Mouse (Mus musculus) lung, postnatal 4 days (tissue): ENCODE results near the gene Celf2.
"Not testable (repeated sequence)": the region's sequence is repeated elsewhere in the genome, so short reads cannot be mapped to it uniquely, and the experiment has no call there.

Source experiments
- DNase-seq, 2 experiments: peaks; one replicate each; pipeline ENCODE4 v3.0.0; 2021

Gene Celf2

DNA sequence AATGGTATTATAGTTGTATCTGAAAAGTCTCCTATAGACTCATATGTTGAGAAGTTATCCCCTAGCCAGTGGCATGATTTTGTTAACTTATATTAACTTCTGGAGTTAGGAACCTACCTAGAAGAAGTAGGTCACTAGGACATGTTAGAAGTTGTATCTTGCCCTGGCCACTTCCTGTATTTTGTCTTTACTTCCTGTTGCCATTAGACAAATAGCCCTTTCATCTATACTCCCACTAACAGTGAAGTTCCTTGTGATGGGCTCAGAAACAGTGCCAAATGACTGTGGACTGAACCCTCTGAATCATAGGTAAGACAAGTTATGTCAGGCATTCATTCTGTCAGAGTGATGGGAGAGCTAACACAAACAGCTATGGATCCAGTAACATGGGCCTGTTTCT lies 926.7 kb downstream of the Celf2 start:
- no peak for DNase-seq

DNA sequence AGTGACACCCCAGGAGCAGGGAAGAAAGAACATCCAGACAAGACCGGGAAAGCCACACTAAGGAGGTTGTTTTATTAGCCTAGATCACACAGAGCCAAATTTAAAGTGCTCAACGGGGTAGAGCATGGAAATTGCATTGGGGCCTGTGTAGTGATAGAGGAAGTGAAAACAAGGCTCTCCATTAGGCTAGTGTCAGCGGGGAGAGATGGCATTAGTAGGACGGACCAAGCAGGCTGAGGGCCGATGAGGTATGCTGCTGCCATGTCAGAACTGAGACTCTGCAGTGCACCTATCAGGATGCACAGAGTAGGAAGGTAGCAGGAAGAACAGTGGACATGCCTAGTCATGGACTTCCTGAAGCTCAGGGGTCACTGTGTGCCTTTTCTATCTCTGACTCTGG lies 929.3 kb downstream of the Celf2 start:
- DNase-seq, result no peak

DNA sequence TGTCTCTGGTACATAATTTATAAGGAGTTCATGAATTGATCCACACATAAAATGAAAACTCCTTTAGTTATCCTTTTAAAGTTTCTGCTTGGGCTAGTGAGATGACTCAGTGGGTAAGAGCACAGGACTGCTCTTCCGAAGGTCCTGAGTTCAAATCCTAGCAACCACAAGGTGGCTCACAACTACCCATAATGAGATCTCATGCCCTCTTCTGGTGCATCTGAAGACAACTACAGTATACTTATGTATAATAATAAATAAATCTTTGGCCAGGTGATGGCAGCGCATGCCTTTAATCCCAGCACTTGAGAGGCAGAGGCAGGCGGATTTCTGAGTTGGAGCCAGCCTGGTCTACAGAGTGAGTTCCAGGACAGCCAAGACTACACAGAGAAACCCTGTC lies 934.0 kb downstream of the Celf2 start:
- DNase-seq, result not testable (repeated sequence)

DNA sequence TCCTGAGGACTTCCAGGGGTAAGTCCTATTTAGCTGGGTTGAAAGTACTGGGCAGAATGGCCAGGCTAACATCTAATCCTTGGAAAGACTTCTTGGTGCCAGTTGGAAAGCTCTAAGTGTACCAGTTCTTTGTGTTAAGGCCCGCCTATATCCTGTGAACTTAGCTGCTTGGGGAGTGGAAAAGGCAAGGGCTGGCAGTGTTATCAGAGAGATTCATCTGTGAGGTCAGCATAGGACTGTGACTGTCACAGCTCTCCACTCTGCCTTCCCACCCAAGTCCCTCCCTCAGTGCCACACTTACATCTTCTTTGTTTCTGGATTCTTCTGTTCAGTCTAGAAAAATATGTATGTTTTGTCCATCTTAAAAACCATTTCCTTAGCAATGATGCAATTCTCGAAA lies 935.7 kb downstream of the Celf2 start:
- no peak for DNase-seq

DNA sequence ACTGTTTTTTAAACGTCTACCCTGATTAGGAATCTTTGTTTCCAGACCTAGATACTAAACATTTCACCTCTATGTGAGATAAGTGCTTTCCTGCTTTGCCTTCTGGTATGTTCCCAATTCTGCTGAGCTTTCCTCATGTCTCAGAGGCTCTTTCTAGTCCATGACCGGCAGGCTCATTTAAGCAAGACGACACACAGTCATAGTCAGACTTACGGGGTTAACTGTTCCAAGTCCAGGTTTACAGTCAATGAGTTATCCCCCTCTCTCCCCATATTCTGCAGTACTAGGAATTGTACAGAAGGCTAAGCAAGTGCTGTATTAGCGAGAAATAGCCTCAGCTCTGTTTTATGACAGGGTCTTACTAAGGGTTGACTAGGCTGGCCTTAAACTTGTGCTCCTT lies 936.4 kb downstream of the Celf2 start:
- DNase-seq, result no peak

DNA sequence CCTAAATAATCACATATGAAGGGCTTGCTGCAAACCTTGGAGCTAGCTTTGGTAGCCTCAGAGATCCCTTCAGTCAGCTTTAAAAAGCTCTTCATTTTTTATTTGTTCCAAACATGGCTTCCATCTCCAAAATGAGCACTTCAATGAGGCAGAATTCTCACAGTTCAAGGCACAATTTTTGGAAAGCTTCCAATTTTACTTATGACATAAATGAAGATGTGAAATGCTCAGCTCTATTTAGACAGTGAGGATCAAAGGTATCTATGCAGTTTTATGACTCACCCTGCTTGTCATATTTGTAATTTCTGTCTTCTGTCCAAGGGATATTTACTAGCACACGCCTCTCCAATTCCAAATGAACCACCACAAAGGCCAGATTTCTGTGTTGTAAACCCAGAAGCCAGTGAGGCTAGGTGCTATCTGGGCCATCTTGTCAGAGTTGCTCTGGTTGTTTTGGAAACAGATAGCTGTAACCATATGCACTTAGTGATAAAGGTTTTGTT lies 940.3 kb downstream of the Celf2 start:
- DNase-seq, result no peak

DNA sequence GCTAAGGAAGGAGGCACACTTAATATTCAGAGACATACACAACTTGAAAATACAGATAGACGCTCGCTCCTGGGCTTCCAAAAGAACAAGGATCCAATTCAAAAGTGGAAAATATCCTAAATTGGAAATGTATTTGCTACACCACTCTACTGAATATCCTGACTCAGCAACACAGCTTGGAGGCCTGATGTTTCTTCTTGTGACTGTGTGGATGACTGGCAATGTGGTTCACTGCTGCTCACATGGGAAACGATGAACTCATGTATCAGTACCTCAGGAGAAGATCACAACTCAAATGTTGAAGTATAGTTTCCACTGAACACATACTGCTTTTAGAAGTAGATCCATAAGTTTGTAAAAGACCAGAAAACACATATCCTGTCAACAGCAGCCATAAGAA lies 944.2 kb downstream of the Celf2 start:
- no peak for DNase-seq

DNA sequence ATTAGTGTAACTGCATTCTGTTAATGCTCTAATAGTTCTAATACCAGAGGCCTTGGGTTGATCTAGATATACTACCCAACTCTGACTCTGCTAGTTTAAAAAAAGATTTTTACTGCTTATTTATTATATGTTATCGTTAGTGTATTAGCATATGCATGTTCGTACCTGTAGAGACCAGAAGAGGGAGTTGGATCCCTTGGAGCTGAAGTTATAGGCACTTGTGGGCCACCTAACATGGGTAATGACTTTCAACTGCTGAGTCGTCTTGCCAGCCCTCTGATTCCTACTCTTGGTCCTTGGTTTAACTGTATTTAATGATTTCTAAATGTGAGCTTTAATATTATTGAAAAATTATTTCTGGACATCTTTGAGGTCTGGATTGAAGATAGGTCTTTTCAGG lies 948.0 kb downstream of the Celf2 start:
- DNase-seq, result no peak

DNA sequence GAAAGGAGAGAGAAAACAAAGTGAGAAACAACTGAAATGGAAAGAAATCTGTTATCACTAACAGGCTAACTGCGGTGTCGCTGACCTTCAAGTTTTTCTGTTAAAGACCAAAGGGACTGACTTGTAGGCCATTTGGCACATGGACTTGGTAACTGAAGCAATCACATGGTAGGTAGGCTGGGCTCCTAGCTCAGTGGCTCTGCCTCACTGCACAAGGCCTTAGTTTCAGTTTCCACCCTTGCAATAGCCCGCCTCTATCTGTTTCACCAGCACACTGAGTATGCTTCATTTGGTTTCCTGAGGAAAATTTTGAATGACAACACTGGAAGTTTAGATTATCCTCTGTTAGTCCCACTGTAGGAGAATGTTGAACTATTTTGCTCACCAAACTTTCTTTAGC lies 948.6 kb downstream of the Celf2 start:
- no peak for DNase-seq

DNA sequence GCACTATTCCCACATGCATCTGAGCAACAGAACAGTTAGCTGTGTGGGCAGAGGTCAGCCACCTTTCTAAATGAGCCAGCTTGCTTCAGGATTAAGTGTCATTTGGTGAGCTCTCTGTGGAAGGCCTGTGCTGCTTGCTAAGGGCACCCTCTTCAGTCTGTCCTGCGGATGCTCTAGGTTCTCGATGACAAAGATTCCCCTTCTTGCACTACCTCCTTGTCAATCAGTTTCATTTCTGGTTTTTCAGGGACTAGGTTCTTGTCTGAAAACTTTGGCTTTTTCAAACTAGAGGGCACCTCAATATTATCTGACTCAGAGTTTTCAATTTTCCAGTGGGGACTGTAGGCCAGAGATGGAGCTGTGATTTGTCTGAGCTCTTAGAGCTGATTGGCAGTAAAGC lies 949.8 kb downstream of the Celf2 start:
- DNase-seq, result no peak

DNA sequence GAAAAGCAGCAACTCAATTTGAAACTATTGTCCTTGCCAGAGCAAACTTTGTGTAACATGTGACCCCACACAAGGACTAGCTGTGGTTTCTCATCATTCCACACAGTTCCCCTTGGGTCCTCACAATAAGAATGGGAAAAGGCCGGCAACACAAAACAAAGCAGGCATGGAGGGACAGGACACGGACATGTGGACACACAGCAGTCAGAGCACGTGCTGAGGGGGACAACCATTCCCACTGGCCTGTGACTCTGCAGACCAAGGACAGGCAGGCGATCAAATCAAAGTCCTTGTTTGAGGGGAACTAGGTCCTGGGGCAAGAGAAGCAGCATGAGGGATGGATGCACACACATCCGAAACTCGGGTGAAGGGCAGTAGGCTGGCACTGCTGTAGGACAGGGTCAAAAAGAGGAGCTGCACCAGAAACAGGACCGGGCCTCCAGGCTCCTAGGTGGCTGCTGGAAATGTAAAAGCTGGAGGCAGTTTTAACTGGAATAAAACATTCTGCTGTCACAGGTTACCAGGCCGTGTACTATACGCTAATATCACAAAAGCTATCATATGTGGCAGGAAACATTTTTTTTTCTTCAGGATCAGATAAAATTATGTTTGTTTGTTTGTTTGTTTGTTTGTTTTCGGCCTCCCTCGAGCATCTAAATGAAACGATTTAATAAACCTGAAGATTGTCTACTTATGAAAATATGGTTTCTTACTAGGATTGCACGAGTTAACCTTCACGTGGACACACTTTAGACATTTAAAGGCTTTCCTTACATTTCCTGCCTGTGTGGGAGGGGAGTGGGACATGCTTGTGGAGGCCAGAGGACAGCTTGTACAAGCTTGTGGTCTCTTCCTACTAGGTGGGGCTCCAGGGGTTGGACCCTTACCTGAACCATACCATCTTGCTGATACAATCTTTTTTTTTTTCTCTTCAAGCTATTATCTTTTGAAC lies 950.8 kb downstream of the Celf2 start:
- no peak for DNase-seq

DNA sequence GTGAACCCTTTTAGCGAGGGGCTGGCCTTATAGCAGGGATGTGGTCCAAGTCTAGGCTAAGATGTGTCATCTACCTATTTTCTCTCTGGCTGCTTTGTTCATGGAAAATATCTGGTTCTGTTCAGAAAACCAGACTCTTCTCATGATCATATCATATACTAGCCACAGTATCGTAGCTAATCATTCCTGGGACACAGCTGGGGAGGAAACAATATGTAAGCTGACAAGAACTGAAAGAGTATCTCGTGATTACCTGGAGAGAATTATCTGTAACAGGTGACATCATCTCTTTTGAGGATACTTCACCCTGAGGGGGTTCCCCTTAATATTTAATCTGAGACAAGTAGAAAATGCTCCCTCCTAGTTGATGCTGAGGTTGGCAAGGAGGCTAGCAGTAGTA lies 951.6 kb downstream of the Celf2 start:
- no peak for DNase-seq

DNA sequence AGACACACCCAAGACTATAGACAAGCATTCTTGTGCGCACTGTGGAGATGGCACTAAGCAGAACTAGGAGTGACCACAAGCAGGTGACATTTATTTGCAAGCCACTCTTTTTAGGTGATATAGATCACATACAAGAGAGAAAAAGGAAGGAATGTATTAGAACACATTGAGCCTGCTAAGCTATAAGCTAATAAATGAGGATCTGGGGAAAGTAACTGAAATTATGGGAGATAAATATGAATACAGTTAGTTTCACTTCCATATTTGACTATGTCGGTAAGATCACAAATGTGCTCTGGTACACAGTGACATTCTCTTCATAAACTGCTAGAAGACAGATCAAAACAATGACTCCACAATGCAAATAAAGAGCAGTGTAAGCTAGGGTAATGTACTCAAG lies 952.5 kb downstream of the Celf2 start:
- no peak for DNase-seq

DNA sequence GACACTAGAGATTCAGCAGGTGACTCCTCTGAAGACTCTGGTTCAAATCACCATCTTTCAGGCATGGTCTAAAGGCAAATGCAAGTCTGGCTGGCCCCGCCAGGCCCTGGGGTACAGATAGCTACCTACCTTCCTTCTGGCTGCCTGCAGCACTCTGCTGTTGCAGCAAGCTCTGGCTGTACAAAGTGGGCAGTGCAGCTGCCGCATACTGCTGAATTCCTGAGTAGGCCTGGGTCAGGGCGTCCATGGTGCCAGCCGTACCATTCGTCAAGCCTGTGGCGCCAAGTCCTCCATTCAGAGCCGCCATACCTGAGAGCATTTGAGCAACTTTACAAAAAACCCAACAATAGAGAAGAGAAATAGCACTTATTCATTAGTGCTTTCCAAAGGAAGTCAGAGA lies 955.7 kb downstream of the Celf2 start:
- no peak for DNase-seq

DNA sequence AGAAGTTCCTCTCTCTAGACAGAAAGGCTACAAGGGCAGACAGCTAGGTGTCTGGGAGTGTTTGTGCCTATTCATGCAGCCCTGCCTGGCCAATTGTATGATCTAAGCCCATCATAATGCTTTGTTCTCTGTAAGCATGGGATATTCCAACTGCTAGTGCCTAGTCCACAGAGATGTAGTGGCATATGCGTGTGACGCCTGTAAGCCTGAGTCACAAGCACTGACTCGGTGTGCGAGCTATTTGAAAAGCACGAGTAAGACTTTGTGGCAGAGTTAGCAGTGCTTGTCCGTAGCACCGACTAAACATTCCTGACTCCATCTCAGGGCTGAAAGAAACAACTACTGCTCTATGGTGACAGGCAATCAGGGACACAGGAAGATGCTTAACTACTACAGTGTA lies 960.1 kb downstream of the Celf2 start:
- DNase-seq, result no peak

DNA sequence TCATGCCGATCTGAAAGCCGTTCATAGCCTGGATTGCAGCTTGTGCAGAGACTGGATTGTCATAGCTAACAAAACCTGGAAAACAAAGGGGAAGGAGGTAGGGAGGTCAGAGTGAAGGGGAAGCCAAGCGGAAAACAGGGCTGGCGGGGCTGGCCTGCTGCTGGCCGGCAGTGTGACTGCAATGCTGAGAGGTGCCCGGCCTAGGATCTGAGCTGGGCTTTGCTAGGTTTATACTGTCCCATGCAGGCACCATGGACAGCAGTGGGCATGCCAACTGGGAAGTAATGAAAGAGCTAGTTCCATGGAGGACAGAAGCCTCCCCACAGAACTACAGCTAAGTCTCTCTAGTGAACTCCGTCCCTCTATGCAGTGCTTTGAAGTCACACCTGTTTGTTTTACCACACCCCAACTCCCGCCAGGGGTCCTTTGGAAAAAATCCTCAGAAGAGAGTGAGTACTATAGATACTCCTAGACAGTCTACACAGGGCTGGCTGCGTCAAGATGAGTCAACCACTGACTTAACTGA lies 962.2 kb downstream of the Celf2 start:
- no peak for DNase-seq

DNA sequence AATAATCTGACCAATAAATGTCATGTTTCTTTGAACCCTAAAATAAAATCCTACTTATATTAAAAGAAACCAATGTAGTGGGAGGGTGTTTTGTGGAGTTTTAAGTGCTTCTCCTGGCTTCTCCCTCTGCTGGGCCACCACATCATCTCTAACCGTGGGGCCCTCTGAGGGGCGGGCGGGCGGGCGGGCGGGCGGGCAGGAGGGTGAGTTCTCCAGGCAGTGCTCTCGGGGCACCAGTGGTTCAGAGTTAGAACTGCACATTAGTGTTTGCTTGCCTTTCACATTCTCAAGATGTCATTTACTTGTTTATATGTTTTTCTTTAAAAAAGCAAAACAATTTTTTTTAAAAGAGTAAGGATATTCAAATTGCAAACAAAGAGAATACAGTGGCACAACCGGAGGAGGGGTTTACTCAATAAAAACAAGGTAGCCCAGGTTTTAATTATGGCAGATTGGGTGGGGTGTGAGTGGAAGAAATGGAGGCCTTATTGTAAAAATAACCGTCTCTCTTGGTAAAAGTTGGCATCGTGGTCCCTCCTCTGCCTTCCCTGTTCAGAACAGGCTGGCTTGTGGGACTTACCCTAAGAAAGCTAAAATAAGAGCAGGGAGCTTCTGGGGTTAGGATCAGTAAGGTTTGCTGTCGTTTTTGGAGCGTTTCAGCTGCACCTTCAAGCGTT lies 962.8 kb downstream of the Celf2 start:
- no peak for DNase-seq

DNA sequence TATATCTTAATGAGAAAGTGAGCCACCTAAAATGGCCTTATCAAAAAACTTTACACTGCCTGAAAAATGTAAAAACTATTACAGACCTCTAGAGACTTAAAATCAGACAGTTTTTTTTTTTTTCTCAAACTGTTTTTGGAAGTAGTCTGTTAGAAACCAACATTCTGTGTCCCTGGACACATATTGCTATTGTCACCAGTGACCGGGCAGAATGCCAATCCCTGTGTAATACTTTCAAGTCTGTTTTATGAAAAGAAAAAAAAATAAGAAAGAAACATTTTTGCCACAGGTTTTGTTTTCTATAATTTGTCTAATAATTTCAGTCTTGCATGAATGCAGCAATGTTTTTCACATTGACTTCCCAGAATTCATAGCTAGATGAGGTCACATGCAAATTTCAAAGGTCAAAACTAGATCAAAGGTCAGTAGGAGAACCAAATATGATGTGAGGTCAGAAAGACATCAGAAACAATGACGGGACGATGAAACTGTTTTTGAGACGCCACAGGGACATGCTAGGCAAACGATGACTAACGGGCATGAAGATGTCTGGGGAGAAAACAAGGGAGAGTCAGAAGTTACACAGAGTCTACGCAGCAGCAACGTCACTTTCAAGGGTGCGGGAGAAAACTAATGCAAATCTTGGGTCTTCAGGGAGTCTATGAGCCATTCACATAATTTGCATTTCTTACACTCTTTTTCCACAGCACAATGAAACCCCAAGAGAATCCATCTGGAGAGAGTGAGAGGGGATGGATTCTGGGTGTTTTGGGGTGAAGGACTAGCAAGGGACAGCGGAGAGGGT lies 964.0 kb downstream of the Celf2 start:
- DNase-seq, result no peak

DNA sequence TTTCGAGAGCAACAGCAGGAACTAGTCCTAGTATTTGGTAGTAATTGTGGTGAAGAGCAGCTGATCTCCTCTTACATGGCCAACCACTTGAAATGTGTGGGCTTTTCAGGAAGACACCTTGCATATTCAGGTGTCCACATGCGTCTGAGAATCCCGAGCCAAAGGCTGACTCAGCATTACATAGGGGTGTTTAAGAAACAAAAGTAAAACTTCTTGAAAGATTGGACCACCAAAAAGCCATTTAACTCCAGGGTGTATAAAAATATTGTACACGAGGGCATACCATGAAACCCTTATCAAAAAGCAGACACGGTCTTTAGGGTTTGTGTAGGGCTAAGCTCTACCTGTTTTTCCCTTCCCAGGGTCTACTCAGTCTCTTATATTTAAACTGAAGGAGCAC lies 965.7 kb downstream of the Celf2 start:
- no peak for DNase-seq

DNA sequence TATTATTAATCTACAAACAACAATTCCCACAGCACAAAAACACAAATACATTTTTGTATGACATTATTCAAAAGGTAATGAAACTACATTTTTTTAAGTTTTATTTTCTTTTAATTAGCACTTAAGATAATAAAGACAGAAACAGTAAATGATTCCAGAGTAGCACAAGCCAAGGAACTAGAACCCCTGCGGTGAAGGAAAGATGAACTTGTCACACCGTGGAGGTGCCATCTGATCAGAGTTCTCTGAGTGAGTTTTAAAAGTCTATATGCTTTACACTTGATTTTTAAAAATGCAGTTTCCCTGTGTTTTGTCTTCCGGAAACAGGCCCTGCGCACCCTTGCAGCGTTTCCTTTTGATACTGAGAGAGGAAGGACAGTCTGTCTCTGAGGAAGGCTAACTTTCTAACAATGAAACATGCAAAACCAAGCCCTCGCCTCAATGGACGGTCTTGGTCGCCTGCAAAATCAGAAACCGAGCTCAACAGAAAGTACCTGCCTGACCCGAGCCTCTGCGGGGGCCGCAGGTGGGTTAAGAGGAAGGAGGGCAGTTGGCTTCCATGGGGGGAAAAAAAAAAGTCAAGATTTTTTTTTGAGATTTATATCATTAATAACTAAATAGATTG lies 966.7 kb downstream of the Celf2 start:
- no peak for DNase-seq

DNA sequence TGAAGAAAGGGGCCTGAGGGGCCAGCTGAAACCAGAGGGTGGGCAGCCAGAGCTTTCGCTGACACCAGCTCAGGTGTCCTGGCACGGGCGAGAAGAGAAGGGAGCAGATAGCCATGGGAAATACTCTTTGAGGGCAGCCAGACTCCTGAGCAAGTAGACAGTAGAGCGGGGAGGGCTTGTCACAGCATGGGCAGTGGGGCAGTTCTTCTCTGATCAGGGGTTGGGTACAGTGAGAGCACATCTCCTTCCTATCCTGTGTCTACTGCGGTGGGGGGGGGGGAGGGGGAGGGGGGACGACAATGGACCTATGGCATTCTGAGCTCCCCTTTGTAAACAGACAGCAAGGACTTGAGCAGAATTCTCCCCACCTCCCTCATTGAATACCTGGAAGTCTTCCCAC lies 968.5 kb downstream of the Celf2 start:
- DNase-seq, result no peak

DNA sequence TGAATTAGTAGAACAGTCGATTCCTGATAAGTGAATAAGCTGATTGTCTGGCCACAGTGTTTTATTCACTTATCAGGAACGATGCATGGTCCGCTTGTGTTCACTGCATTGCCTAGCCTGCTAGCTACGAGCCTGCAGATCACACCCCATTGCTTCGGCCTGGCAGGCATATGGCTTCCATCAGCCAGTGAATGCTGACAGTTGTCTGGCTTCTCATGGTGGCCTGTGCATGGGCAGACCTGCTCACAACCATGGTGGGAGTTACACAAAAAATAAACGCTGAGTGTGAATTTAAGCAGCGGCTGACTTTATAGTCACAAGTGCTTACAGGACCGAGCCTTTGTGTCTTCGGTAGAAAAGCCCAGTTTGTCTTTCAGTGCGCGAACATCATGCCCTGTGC lies 969.3 kb downstream of the Celf2 start:
- DNase-seq, result peak; percentile 33 to 79

DNA sequence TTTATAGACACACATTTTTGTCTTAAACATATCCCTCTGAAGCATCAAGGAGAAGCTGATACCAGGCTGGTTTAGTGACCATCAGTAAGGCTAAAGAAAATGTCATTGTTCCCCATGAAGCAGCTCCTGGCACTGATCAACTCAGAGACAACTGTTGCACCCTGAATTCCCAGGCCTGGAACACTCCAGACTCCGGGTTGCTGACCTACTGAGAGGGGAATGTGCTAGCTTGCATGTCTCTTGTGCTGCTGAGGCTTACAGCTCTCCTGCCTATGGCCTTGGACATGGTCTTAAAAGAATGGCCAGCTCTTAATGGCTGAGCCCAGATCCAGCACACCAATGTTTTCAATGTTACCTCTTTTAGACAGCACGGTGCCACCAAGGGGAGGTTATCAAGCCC lies 970.9 kb downstream of the Celf2 start:
- DNase-seq, result no peak
